Mouse (Mus musculus) heart, embryonic 14.5 days (tissue): ENCODE measurements at regions not wholly inside any gene's neighbourhood (a gene's known extent, or its start where the extent isn't known, plus 50 kb on each side); places are given as distances from the start of the nearest gene placed in this dataset.
"Not testable (repeated sequence)": the region's sequence is repeated elsewhere in the genome, so short reads cannot be mapped to it uniquely, and the experiment has no call there.

Experiments
- ATAC-seq: fragments of 200-750 bp; cut with Nextera tagmentation; 2 replicates; pipeline ENCODE4 v1.8.0; 2017; ENCODE audit warnings: low read depth, moderate TSS enrichment; ENCODE audit not compliant: insufficient number of reproducible peaks, insufficient read depth, low FRiP score
- H3K27ac ChIP-seq, 2 experiments: fragments of 200-500 bp in 1 of 2; fragments of 300-500 bp in 1 of 2; sonication (generic) in 1 of 2; replicated peaks in 1 of 2; 2 replicates each; pipeline ENCODE4 v1.5.1; 2012 to 2014; ENCODE audit warnings: low read depth in 2 of 2, low read length in 2 of 2, control low read depth in 1 of 2, mild to moderate bottlenecking in 1 of 2, mixed read lengths in 1 of 2; ENCODE audit not compliant: control insufficient read depth in 1 of 2, insufficient read depth in 1 of 2
- H3K27me3 ChIP-seq: fragments of 300-500 bp; sonication (generic); 2 replicates; pipeline ENCODE4 v1.6.1; 2014; ENCODE audit warnings: mild to moderate bottlenecking, low read length, control low read depth; ENCODE audit not compliant: control insufficient read depth, insufficient read depth
- H3K36me3 ChIP-seq: fragments of 300-500 bp; sonication (generic); 2 replicates; pipeline ENCODE4 v1.6.1; 2014; ENCODE audit warnings: mild to moderate bottlenecking, control low read depth, low read length, mixed read lengths; ENCODE audit not compliant: control insufficient read depth, insufficient read depth
- H3K4me1 ChIP-seq, 2 experiments: fragments of 200-500 bp in 1 of 2; fragments of 300-500 bp in 1 of 2; sonication (generic) in 1 of 2; 2 replicates each; pipeline ENCODE4 v1.6.1; 2012 to 2014; ENCODE audit warnings: low read length in 2 of 2, control low read depth in 1 of 2, mixed read lengths in 1 of 2; ENCODE audit not compliant: control insufficient read depth in 2 of 2, insufficient read depth in 2 of 2
- H3K4me2 ChIP-seq: fragments of 300-500 bp; sonication (generic); 2 replicates; pipeline ENCODE4 v1.6.1; 2014; ENCODE audit warnings: mild to moderate bottlenecking, low read length
- H3K4me3 ChIP-seq, 2 experiments: fragments of 200-500 bp in 1 of 2; fragments of 300-500 bp in 1 of 2; sonication (generic) in 1 of 2; 2 replicates each; pipeline ENCODE4 v1.5.1; 2012 to 2014; ENCODE audit warnings: low read length in 2 of 2, mild to moderate bottlenecking in 2 of 2, control low read depth in 1 of 2, low read depth in 1 of 2, moderate library complexity in 1 of 2; ENCODE audit not compliant: control insufficient read depth in 1 of 2, insufficient read depth in 1 of 2
- H3K9ac ChIP-seq: fragments of 300-500 bp; sonication (generic); 2 replicates; pipeline ENCODE4 v1.6.1; 2014; ENCODE audit warnings: mild to moderate bottlenecking, low read length
- H3K9me3 ChIP-seq: fragments of 300-500 bp; sonication (generic); 2 replicates; pipeline ENCODE4 v1.6.1; 2016; ENCODE audit warnings: low read length, control low read depth; ENCODE audit not compliant: control insufficient read depth
- WGBS: fragments of 180-500 bp; shearing (Covaris S2); extraction: QIAGEN DNeasy Blood & Tissue Kit; methylation state at CpG from one replicate; pipeline ENCODE4 v1.1.7; 2014; 5-methylcytosine and 5-hydroxymethylcytosine counted together

GRCm38 (mm10) chr10:25647740-25648139 lies 111.7 kb upstream of the Smlr1 start:
- 72% methylated on average over 1 of the region's 1 CpGs for WGBS
- ATAC-seq = no peak
- Histone ChIP-seq H3K27me3 (no peaks in the 10 kb centered on the region), H3K4me3 (no peak overlapping the region), H3K27ac (no peak overlapping the region), H3K9me3 (no peaks in the 10 kb centered on the region), H3K4me1 (peaks cover under 1% of the 10 kb centered on the region in 2 experiments; a peak in 2 of 4 replicates), H3K9ac (no peak overlapping the region), H3K4me2 (no peak overlapping the region), H3K36me3 (no peaks in the 10 kb centered on the region)

- no peak overlapping the region for H3K4me3 ChIP-seq
- 48% methylated on average over 3 of the region's 3 CpGs for WGBS
- H3K4me1 ChIP-seq = no peaks in the 10 kb centered on the region
Measured at GRCm38 (mm10) chr10:25643518-25643993, 107.5 kb upstream of the Smlr1 start.

DNA sequence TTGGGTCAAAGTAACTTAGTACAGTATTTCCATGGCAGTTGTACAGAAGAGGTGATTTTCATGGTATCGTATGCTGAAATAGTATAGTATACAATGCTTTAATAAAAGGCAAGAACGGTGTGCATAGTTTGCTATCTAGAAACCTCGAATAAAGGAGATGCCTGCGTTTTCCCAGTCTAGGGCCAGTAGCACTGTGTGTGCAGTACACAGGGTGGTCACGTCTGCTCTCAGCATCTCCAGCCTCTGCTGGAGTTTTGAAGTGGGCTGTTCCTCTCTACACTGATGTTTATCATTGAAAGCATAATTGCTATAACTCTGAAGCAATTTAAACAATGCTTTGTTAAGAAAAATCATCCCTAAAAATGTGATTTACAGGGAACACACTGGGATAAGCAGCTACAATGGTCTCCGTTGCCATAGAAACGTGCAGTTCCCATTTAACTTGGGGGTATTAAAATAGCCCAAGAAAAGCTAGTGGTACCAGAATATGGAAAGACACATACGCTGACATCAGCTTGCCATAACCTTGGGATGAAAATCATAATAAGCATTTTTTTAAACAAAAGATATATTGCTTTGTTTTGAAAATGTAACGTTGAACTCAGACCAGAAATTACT lies 106.1 kb upstream of the Smlr1 start:
- Histone ChIP-seq H3K36me3 (no peaks in the 10 kb centered on the region), H3K27me3 (no peaks in the 10 kb centered on the region), H3K9ac (no peak overlapping the region), H3K4me3 (no peak overlapping the region), H3K4me2 (no peak overlapping the region), H3K4me1 (no peaks in the 10 kb centered on the region), H3K9me3 (no peaks in the 10 kb centered on the region), H3K27ac (no peak overlapping the region)
- ATAC-seq = no peak
- WGBS = 82% methylated on average over 9 of the region's 9 CpGs

More at GRCm38 (mm10) chr10:25643518-25643993, 107.5 kb upstream of the Smlr1 start:
- Histone ChIP-seq H3K27me3 (no peaks in the 10 kb centered on the region), H3K36me3 (no peaks in the 10 kb centered on the region), H3K27ac (no peak overlapping the region), H3K9me3 (no peaks in the 10 kb centered on the region), H3K9ac (no peak overlapping the region), H3K4me2 (no peak overlapping the region)
- no peak for ATAC-seq

GRCm38 (mm10) chr10:25633058-25633614 lies 97.1 kb upstream of the Smlr1 start:
- ATAC-seq = no peak
- H3K4me3 ChIP-seq = no peak overlapping the region
- H3K36me3 ChIP-seq = no peaks in the 10 kb centered on the region
- whole genome bisulfite sequencing = 77% methylated on average over 4 of the region's 4 CpGs
- H3K4me1 ChIP-seq = no peaks in the 10 kb centered on the region
- no peak overlapping the region for H3K9ac ChIP-seq
- H3K9me3 ChIP-seq = no peaks in the 10 kb centered on the region
- H3K27me3 ChIP-seq = no peaks in the 10 kb centered on the region
- no peak overlapping the region for H3K27ac ChIP-seq
- no peak overlapping the region for H3K4me2 ChIP-seq

- no peak for ATAC-seq
- no peaks in the 10 kb centered on the region for H3K36me3 ChIP-seq
- 86% methylated on average over 7 of the region's 7 CpGs for WGBS
- no peaks in the 10 kb centered on the region for H3K4me1 ChIP-seq
- H3K9ac ChIP-seq = no peak overlapping the region
- H3K4me3 ChIP-seq = no peak overlapping the region
- H3K9me3 ChIP-seq = no peaks in the 10 kb centered on the region
- H3K4me2 ChIP-seq = no peak overlapping the region
- H3K27me3 ChIP-seq = no peaks in the 10 kb centered on the region
- H3K27ac ChIP-seq = no peak overlapping the region
Measured at GRCm38 (mm10) chr10:25632306-25632705, 96.2 kb upstream of the Smlr1 start.

- Histone ChIP-seq H3K4me1 (no peaks in the 10 kb centered on the region), H3K4me3 (no peak overlapping the region), H3K9me3 (no peaks in the 10 kb centered on the region), H3K27me3 (no peaks in the 10 kb centered on the region), H3K36me3 (no peaks in the 10 kb centered on the region), H3K27ac (no peak overlapping the region), H3K9ac (no peak overlapping the region), H3K4me2 (no peak overlapping the region)
- no peak for ATAC-seq
- 69% methylated on average over 5 of the region's 5 CpGs for WGBS
Measured at GRCm38 (mm10) chr10:25622585-25622984, 86.5 kb upstream of the Smlr1 start.

GRCm38 (mm10) chr10:25621747-25622134 lies 85.7 kb upstream of the Smlr1 start:
- not testable (repeated sequence) for ATAC-seq, H3K4me3 ChIP-seq, H3K9ac ChIP-seq, H3K27ac ChIP-seq, H3K9me3 ChIP-seq, H3K4me2 ChIP-seq, H3K36me3 ChIP-seq, H3K27me3 ChIP-seq, H3K4me1 ChIP-seq
- WGBS = 74% methylated on average over 1 of the region's 1 CpGs
